Mouse (Mus musculus) lung, postnatal 0 days (tissue): ENCODE measurements around the gene Lrrc7. TPM values are rescaled to one million over a fixed set of nuclear protein-coding genes. Genes with fewer than 3 reads are reported as not detected.
A peak's percentile ranks its signal among the peaks of the same experiment; 100 is the strongest.
"Not testable (repeated sequence)": the region's sequence is repeated elsewhere in the genome, so short reads cannot be mapped to it uniquely, and the experiment has no call there.

Experiments used
- ATAC-seq: fragments of 200-750 bp; cut with Nextera tagmentation; 2 replicates; pipeline ENCODE4 v1.8.0; 2017; ENCODE audit warnings: moderate library complexity
- DNase-seq: peaks from one replicate; pipeline ENCODE4 v3.0.0-alpha.2; 2016; ENCODE audit warnings: low spot score
- H3K27ac ChIP-seq: fragments of 300-500 bp; sonication (generic); 2 replicates; pipeline ENCODE4 v1.5.1; 2014; ENCODE audit warnings: antibody characterized with exemption, mild to moderate bottlenecking, low read length, mixed read lengths
- H3K27me3 ChIP-seq: fragments of 300-500 bp; sonication (generic); replicated peaks from 2 replicates; pipeline ENCODE4 v1.6.1; 2014; ENCODE audit warnings: low read length, mixed read lengths; ENCODE audit not compliant: insufficient read depth
- H3K36me3 ChIP-seq: fragments of 300-500 bp; sonication (generic); 2 replicates; pipeline ENCODE4 v1.6.1; 2014; ENCODE audit warnings: low read length, mixed read lengths; ENCODE audit not compliant: insufficient read depth
- H3K4me1 ChIP-seq: fragments of 300-500 bp; sonication (generic); 2 replicates; pipeline ENCODE4 v1.6.1; 2014; ENCODE audit warnings: antibody characterized with exemption, low read depth, low read length, mixed read lengths; ENCODE audit not compliant: insufficient read depth
- H3K4me2 ChIP-seq: fragments of 300-500 bp; sonication (generic); replicated peaks from 2 replicates; pipeline ENCODE4 v1.6.1; 2014; ENCODE audit warnings: low read depth, mild to moderate bottlenecking, low read length, moderate library complexity, mixed read lengths
- H3K4me3 ChIP-seq: fragments of 300-500 bp; sonication (generic); 2 replicates; pipeline ENCODE4 v1.5.1; 2014; ENCODE audit warnings: low read depth, low read length
- H3K9ac ChIP-seq: fragments of 300-500 bp; sonication (generic); replicated peaks from 2 replicates; pipeline ENCODE4 v1.6.1; 2014; ENCODE audit warnings: low read depth, mild to moderate bottlenecking
- H3K9me3 ChIP-seq: fragments of 300-500 bp; sonication (generic); 2 replicates; pipeline ENCODE4 v1.6.1; 2016; ENCODE audit warnings: low read length, mixed read lengths
- CTCF ChIP-seq: IDR thresholded peaks from 2 replicates; pipeline ENCODE4 v1.5.1; 2016; ENCODE audit warnings: antibody characterized with exemption, mild to moderate bottlenecking
- EP300 ChIP-seq: IDR thresholded peaks from 2 replicates; pipeline ENCODE4 v1.6.1; 2016; ENCODE audit warnings: antibody characterized with exemption, mild to moderate bottlenecking, control low read depth
- WGBS: fragments of 180-500 bp; shearing (Covaris S2); extraction: QIAGEN DNeasy Blood & Tissue Kit; methylation state at CpG from one replicate; pipeline ENCODE4 v1.1.7; 2014; 5-methylcytosine and 5-hydroxymethylcytosine counted together
- polyA plus RNA-seq: library from polyadenylated mRNA; unstranded; fragments of >200 nt; fragmentation: Nextera tagmentation; extraction: Ambion mirVana; gene quantifications from 2 replicates; pipeline ENCODE4 v1.2.1, GENCODE M21; 2015

Gene Lrrc7
- polyA plus RNA-seq, 1 experiment from 2014 or later = not detected

DNA sequence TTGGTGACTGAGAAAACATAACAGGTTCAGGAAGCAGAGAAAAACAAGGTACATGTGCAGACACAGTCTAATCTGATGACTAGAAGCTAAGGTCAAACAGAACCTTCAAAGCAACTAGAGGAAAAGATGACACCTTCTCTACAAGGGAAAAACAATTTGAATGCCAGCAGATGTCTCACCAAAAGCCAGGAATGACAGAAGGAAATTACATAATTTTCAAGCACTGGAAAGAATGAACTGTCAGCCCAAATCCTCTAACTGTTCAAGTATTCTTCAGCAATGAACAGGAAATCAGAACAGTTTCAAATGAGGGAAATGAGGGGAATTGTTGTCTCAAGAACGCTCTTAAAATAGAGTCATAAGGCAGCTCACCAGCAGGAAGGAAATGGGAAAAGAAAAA, 421.4 kb downstream of the Lrrc7 start:
- H3K4me1 ChIP-seq = no peaks in the 10 kb centered on the region
- H3K27me3 ChIP-seq = no peaks in the 10 kb centered on the region
- no peak for ATAC-seq
- no peak for TF ChIP-seq CTCF
- no peak for TF ChIP-seq EP300
- 32% methylated on average over 1 of the region's 1 CpGs for WGBS
- no peak overlapping the region for H3K4me2 ChIP-seq
- no peaks in the 10 kb centered on the region for H3K9me3 ChIP-seq
- no peak overlapping the region for H3K4me3 ChIP-seq
- no peaks in the 10 kb centered on the region for H3K36me3 ChIP-seq
- DNase-seq = no peak
- no peak overlapping the region for H3K9ac ChIP-seq
- no peak overlapping the region for H3K27ac ChIP-seq

- Histone ChIP-seq H3K4me3 (no peak overlapping the region), H3K27me3 (no peaks in the 10 kb centered on the region), H3K9me3 (no peaks in the 10 kb centered on the region), H3K4me1 (no peaks in the 10 kb centered on the region), H3K4me2 (no peak overlapping the region), H3K9ac (no peak overlapping the region), H3K27ac (no peak overlapping the region), H3K36me3 (no peaks in the 10 kb centered on the region)
- peak; percentile 57 for ATAC-seq
- 11% methylated on average over 6 of the region's 6 CpGs for WGBS
- TF ChIP-seq CTCF = no peak
- TF ChIP-seq EP300 = peak; percentile 54
- DNase-seq = peak; percentile 12
These were observed 424.2 kb downstream of the Lrrc7 start for GRCm38 (mm10) chr3:158137796-158138195.

DNA sequence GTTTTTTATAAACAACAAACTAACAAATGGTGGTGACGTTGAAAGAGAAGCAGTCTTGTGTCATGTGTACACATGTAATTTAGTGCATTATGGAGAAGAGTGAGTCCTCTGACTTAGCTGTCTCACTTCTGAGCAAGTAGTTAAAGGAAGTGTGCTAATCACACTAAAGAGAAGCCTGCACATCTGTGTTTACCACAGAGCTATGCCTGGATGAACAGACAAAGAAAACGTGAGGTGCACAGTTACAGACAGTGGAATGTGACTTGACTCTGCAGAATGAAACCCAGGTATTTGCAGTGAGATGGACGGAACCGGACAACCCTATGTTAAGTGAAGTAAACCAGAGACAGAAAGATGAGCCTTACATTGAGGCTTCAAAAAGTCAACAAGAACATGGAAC, 430.3 kb downstream of the Lrrc7 start:
- Histone ChIP-seq H3K36me3 (no peaks in the 10 kb centered on the region), H3K9ac (no peak overlapping the region), H3K4me1 (no peaks in the 10 kb centered on the region), H3K4me3 (no peak overlapping the region), H3K9me3 (no peaks in the 10 kb centered on the region), H3K4me2 (no peak overlapping the region), H3K27me3 (no peaks in the 10 kb centered on the region), H3K27ac (no peak overlapping the region)
- DNase-seq = no peak
- no peak for ATAC-seq
- no peak for TF ChIP-seq CTCF
- TF ChIP-seq EP300 = no peak
- WGBS = 61% methylated on average over 4 of the region's 4 CpGs

- Histone ChIP-seq H3K4me3 (no peak overlapping the region), H3K4me2 (no peak overlapping the region), H3K27me3 (no peaks in the 10 kb centered on the region), H3K9me3 (no peaks in the 10 kb centered on the region), H3K9ac (no peak overlapping the region), H3K4me1 (no peaks in the 10 kb centered on the region), H3K36me3 (no peaks in the 10 kb centered on the region), H3K27ac (no peak overlapping the region)
- TF ChIP-seq CTCF = no peak
- no peak for TF ChIP-seq EP300
- ATAC-seq (no peak), DNase-seq (no peak)
These were observed 430.8 kb downstream of the Lrrc7 start for GRCm38 (mm10) chr3:158131233-158131632.

GRCm38 (mm10) chr3:158122899-158123298, 439.1 kb downstream of the Lrrc7 start:
- TF ChIP-seq CTCF (no peak), EP300 (no peak)
- Histone ChIP-seq H3K9ac (no peak overlapping the region), H3K4me3 (no peak overlapping the region), H3K4me2 (no peak overlapping the region), H3K36me3 (no peaks in the 10 kb centered on the region), H3K27me3 (no peaks in the 10 kb centered on the region), H3K9me3 (no peaks in the 10 kb centered on the region), H3K27ac (no peak overlapping the region), H3K4me1 (no peaks in the 10 kb centered on the region)
- ATAC-seq = no peak
- DNase-seq = no peak
- WGBS = 35% methylated on average over 3 of the region's 3 CpGs

DNA sequence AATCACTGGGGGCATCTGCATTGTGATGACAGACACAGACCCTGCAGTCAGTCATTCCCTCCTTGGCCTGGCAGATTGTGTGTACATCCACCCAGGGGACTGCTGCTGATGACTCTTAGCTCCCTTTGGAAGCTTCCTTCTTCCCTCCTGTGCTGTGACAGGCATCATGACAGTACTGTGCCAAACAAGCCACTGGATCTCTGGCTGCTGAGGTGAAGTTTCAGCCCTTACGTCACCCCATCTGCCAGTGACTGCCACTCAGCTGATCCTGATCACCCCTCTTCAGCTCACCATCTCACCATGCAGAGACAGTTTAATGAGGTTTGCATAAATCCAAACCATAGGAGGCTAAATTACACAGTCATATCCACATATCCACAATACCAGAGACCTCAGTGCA, 456.8 kb downstream of the Lrrc7 start:
- WGBS = 58% methylated on average over 1 of the region's 1 CpGs

GRCm38 (mm10) chr3:158103467-158103866, 458.6 kb downstream of the Lrrc7 start:
- Histone ChIP-seq H3K27me3 (no peaks in the 10 kb centered on the region), H3K4me2 (no peak overlapping the region), H3K4me3 (no peak overlapping the region), H3K9ac (no peak overlapping the region), H3K9me3 (no peaks in the 10 kb centered on the region), H3K36me3 (no peaks in the 10 kb centered on the region), H3K4me1 (no peaks in the 10 kb centered on the region), H3K27ac (no peak overlapping the region)
- no peak for DNase-seq
- WGBS = 56% methylated on average over 2 of the region's 2 CpGs
- ATAC-seq = no peak
- TF ChIP-seq EP300 = no peak
- TF ChIP-seq CTCF = no peak

More for the DNA sequence above, 456.8 kb downstream of the Lrrc7 start:
- Histone ChIP-seq H3K4me3 (no peak overlapping the region), H3K4me2 (no peak overlapping the region), H3K9me3 (no peaks in the 10 kb centered on the region), H3K27me3 (no peaks in the 10 kb centered on the region), H3K36me3 (no peaks in the 10 kb centered on the region), H3K27ac (no peak overlapping the region), H3K9ac (no peak overlapping the region), H3K4me1 (no peaks in the 10 kb centered on the region)
- TF ChIP-seq CTCF = no peak
- TF ChIP-seq EP300 = no peak
- DNase-seq (no peak), ATAC-seq (no peak)

- H3K27ac ChIP-seq, H3K4me2 ChIP-seq, H3K36me3 ChIP-seq, H3K4me1 ChIP-seq, DNase-seq, H3K4me3 ChIP-seq, H3K9ac ChIP-seq, H3K9me3 ChIP-seq, H3K27me3 ChIP-seq, ATAC-seq: not testable (repeated sequence)
- WGBS = 56% methylated on average over 1 of the region's 1 CpGs
These were observed 459.5 kb downstream of the Lrrc7 start for GRCm38 (mm10) chr3:158102530-158102929.

DNA sequence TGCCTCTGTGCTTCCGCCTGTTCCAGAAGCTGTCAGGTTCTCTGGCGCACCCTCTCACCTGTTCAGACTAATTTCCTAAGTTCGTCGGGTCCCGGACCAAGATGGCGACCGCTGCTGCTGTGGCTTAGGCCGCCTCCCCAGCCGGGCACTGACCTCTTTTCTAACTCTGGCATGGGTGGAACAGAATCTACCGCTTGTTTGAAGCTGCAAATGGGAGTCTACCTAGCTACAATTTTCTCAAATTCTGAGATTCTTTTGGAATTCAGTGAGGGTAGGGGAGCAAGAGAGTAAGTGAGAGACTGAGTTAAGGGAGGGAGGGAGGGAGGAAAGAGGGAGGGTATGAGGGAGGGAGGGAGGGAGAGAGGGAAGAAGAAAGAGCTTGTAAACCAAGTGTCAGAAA, 460.0 kb downstream of the Lrrc7 start:
- H3K27ac ChIP-seq, DNase-seq, H3K9me3 ChIP-seq, H3K4me2 ChIP-seq, H3K36me3 ChIP-seq, H3K27me3 ChIP-seq, ATAC-seq, H3K4me1 ChIP-seq, H3K9ac ChIP-seq, H3K4me3 ChIP-seq: not testable (repeated sequence)
- 83% methylated on average over 8 of the region's 10 CpGs for WGBS
